Mouse (Mus musculus) layer of hippocampus, adult 2 months (tissue): ENCODE measurements at regions not wholly inside any gene's neighbourhood (a gene's known extent, or its start where the extent isn't known, plus 50 kb on each side); places are given as distances from the start of the nearest gene placed in this dataset.

Experiments
- DNase-seq, 2 experiments: peaks; one replicate each; pipeline ENCODE4 v3.0.0; 2022; ENCODE audit warnings: low spot score in 2 of 2
- H3K27ac ChIP-seq: fragments of 200-600 bp; 2 replicates; pipeline ENCODE4 v1.8.1; 2022
- H3K4me3 ChIP-seq: fragments of 200-600 bp; 2 replicates; pipeline ENCODE4 v1.8.1; 2022; ENCODE audit warnings: mild to moderate bottlenecking
- CTCF ChIP-seq: fragments of 200-600 bp; conservative IDR thresholded peaks from 2 replicates; pipeline ENCODE4 v1.8.1; 2022; ENCODE audit warnings: antibody characterized with exemption, mild to moderate bottlenecking, moderate library complexity

GRCm38 (mm10) chr9:32815473-32815872 lies 179.5 kb downstream of the Ets1 start:
- no peak for DNase-seq
- Histone ChIP-seq H3K4me3 (no peak overlapping the region), H3K27ac (no peak overlapping the region)
- no peak for TF ChIP-seq CTCF

DNA sequence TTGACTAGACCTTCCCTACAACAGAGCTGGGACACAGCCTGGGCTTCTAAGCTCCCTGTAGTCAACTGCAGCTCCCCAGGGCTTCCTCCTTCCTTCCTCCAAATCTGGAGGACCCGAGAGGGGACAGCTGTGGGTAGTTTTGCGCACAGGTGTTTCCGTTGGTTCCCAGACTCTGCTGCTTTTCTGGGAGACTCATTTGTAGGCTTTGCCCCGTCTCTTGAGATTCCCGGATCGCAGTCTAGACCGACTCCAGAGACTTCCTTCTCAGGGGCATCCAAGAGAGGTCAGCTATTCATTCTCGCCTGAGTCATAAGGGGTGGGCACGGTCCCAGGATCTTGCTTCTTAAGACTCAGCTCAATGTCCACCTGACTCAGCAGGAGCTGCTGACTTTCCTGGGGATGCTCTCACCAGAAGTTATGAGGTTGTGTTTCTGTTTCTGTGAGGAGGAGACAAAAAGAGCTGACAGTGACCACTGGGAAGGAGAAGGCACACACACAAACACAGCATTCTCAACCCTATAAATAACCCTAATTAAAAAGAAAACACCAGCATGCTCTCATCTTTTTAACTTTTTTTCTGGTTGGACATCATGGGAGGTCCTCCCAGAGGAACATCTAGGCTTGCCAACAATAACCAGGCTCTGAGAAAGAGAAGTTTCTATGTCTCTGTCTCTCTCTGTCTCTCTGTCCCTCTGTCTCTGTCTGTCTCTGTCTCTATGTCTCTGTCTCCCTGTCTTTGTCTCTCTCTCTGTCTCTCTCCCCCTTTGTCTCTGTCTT lies 180.8 kb downstream of the Ets1 start:
- DNase-seq: no peak
- Histone ChIP-seq H3K27ac (no peak overlapping the region), H3K4me3 (no peak overlapping the region)
- no peak for TF ChIP-seq CTCF

- TF ChIP-seq CTCF: no peak
- Histone ChIP-seq H3K4me3 (no peak overlapping the region), H3K27ac (no peak overlapping the region)
- DNase-seq: no peak
Measured at GRCm38 (mm10) chr9:32817442-32818358, 181.7 kb downstream of the Ets1 start.

GRCm38 (mm10) chr9:32823439-32824133 lies 187.6 kb downstream of the Ets1 start:
- no peak overlapping the region for H3K27ac ChIP-seq
- no peak for DNase-seq
- H3K4me3 ChIP-seq: no peak overlapping the region
- no peak for TF ChIP-seq CTCF

DNA sequence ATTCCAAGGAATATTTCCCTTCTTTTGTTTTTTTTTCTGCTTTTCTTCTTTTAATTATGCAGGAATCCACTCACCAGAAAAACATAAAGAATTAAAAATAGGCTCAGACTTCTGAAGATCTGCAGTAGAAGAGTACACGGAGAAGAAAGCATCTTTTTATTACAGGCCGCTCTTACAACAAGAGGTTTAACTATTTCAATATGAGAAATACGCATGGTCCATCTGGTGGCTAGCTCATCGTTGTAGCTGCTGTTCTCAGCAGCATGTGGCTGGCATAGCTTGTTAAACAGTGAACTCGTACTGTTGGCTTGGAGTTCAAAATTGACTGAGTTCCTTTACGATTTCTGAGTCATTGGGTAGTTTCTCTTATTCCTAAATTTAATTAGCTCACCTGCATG lies 188.1 kb downstream of the Ets1 start:
- DNase-seq: no peak
- TF ChIP-seq CTCF: no peak
- Histone ChIP-seq H3K27ac (no peak overlapping the region), H3K4me3 (no peak overlapping the region)

DNA sequence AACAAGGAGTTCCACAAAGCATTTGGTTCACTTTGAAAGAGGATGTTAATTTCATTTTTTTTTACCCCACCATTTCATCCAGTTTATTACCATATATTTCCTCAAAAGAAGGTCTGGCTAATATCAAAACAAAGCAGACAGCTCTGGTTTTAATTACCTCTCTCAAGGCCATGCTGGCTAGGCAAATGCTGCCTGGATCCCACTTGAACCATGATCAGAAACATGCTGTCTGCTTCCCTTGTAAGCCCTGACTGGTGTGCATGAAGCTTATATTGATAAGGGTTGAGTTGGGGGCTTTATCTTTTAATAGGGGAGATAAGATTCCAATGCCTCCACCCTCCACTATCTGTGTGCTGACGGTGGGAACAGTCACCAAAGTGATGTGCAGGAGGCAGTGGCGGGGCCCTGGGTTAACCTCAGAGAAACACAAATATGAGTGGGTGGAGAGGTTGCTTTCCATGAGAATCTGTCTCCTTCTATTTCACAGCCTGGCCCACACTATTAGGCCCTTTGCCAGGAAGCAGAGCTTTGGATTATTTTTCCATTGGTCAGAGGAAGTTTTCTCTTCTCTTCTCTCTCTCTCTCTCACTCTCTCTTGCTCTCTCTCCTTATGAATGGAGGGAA lies 194.4 kb downstream of the Ets1 start:
- TF ChIP-seq CTCF: no peak
- Histone ChIP-seq H3K27ac (no peak overlapping the region), H3K4me3 (no peak overlapping the region)
- DNase-seq: no peak

- no peak overlapping the region for H3K4me3 ChIP-seq
- TF ChIP-seq CTCF: no peak
- DNase-seq: no peak
Measured at GRCm38 (mm10) chr9:32833373-32833772, 197.4 kb downstream of the Ets1 start.

DNA sequence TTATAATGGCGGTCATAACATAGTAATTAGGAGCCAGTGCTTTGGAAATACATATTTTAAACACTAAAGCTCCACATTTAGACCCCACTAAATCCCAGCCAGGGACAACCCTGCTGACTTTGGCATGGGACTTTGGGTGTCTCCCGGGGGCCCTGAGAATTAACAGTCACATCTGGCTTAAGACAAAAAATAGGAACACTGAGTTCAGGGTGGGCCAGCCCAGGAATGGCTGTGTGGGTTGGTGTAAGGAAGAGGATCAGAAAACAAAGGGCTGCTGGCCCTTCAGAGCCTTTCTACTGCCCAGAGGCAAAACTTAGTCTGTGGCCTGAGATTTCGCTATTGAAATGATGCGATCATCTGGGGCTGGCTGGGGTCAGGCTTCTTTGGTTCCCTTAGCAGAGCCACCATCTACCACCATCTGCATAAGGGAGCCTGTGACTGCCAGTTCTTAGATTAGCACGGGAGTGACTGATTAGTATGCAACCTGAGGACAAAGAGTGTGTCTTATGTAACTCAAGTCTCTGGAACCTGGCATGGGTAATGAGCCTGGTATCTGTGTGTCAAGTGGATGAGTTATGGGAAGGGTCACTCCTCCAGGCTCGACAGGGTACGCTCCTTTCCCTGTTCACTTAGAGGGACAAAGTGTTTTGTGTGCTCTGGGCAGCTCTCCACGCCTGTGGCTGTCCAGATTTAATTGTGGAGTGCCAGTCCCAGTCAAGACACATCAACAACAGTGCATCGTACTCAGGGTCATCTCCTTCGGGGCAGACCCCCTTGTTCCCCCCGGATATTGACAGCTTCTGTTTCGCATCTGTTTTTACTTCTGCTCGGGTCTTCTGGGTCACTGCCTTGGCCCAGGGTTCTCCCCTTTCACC lies 199.0 kb downstream of the Ets1 start:
- Histone ChIP-seq H3K4me3 (no peak overlapping the region), H3K27ac (no peak overlapping the region)
- no peak for DNase-seq
- no peak for TF ChIP-seq CTCF

More at GRCm38 (mm10) chr9:32833373-32833772, 197.4 kb downstream of the Ets1 start:
- no peak overlapping the region for H3K27ac ChIP-seq

GRCm38 (mm10) chr9:32835626-32835971 lies 199.6 kb downstream of the Ets1 start:
- Histone ChIP-seq H3K27ac (no peak overlapping the region), H3K4me3 (no peak overlapping the region)
- no peak for TF ChIP-seq CTCF
- no peak for DNase-seq

- DNase-seq: peak in 1 of 2 experiments; percentile 1
- Histone ChIP-seq H3K4me3 (no peak overlapping the region), H3K27ac (no peak overlapping the region)
- no peak for TF ChIP-seq CTCF
Measured at GRCm38 (mm10) chr9:32836371-32836770, 200.3 kb downstream of the Ets1 start.

GRCm38 (mm10) chr9:32847361-32847760 lies 211.3 kb downstream of the Ets1 start:
- DNase-seq: no peak
- H3K27ac ChIP-seq: no peak overlapping the region
- TF ChIP-seq CTCF: no peak
- no peak overlapping the region for H3K4me3 ChIP-seq

GRCm38 (mm10) chr9:32852282-32852681 lies 216.3 kb downstream of the Ets1 start:
- DNase-seq: no peak
- Histone ChIP-seq H3K27ac (no peak overlapping the region), H3K4me3 (no peak overlapping the region)
- TF ChIP-seq CTCF: no peak
